Mouse (Mus musculus): ENCODE results near the gene Fam186a. TPM values are rescaled to one million over a fixed set of nuclear protein-coding genes. Genes with fewer than 3 reads are reported as not detected.
"Not testable (repeated sequence)": the region's sequence is repeated elsewhere in the genome, so short reads cannot be mapped to it uniquely, and the experiment has no call there.

The Fam186a gene
- polyA plus RNA-seq, 1 experiment from 2014 or later = not detected

- H3K4me2 ChIP-seq (ENCODE audit: low read length) = no peak overlapping the region
- ATAC-seq = no peak
Observed at GRCm38 (mm10) chr15:99889275-99889874, 77.5 kb downstream of the Fam186a start.

GRCm38 (mm10) chr15:99887130-99887529 lies 79.7 kb downstream of the Fam186a start:
- not testable (repeated sequence) for ATAC-seq; H3K4me1 ChIP-seq (replicated peaks; ENCODE audit: control insufficient read depth, insufficient read depth, low read length); H3K27ac ChIP-seq (ENCODE audit: low read length); H3K36me3 ChIP-seq (ENCODE audit: control insufficient read depth, insufficient read depth); H3K4me3 ChIP-seq (replicated peaks; ENCODE audit: low read length); H3K27me3 ChIP-seq (replicated peaks; ENCODE audit: control insufficient read depth, insufficient read depth, low read length); H3K9me3 ChIP-seq (ENCODE audit: control insufficient read depth, low read length); H3K4me2 ChIP-seq (ENCODE audit: low read length); H3K9ac ChIP-seq (replicated peaks; ENCODE audit: low read depth, low read length)
- 96% methylated on average over 2 of the region's 2 CpGs for WGBS

More at GRCm38 (mm10) chr15:99889275-99889874, 77.5 kb downstream of the Fam186a start:
- WGBS = 23% methylated on average over 8 of the region's 8 CpGs
- H3K27ac ChIP-seq (ENCODE audit: low read length) = no peak overlapping the region
- H3K9ac ChIP-seq (replicated peaks; ENCODE audit: low read depth, low read length) = no peak overlapping the region
- H3K4me1 ChIP-seq (replicated peaks; ENCODE audit: control insufficient read depth, insufficient read depth, low read length) = no peaks in the 10 kb centered on the region; the same call in 1 of the 2 replicates
- H3K4me3 ChIP-seq (replicated peaks; ENCODE audit: low read length) = no peak overlapping the region
- no peaks in the 10 kb centered on the region for H3K9me3 ChIP-seq (ENCODE audit: control insufficient read depth, low read length)
- H3K27me3 ChIP-seq (replicated peaks; ENCODE audit: control insufficient read depth, insufficient read depth, low read length) = no peaks in the 10 kb centered on the region
- H3K36me3 ChIP-seq (ENCODE audit: control insufficient read depth, insufficient read depth) = no peaks in the 10 kb centered on the region

GRCm38 (mm10) chr15:99884038-99884437 lies 82.8 kb downstream of the Fam186a start:
- Histone ChIP-seq H3K27ac (ENCODE audit: low read length) (no peak overlapping the region), H3K36me3 (ENCODE audit: control insufficient read depth, insufficient read depth) (no peaks in the 10 kb centered on the region), H3K27me3 (replicated peaks; ENCODE audit: control insufficient read depth, insufficient read depth, low read length) (no peaks in the 10 kb centered on the region), H3K4me2 (ENCODE audit: low read length) (no peak overlapping the region), H3K4me3 (replicated peaks; ENCODE audit: low read length) (no peak overlapping the region), H3K4me1 (replicated peaks; ENCODE audit: control insufficient read depth, insufficient read depth, low read length) (no peaks in the 10 kb centered on the region), H3K9ac (replicated peaks; ENCODE audit: low read depth, low read length) (no peak overlapping the region), H3K9me3 (ENCODE audit: control insufficient read depth, low read length) (no peaks in the 10 kb centered on the region)
- ATAC-seq = no peak
- 91% methylated on average over 12 of the region's 12 CpGs for whole genome bisulfite sequencing

- H3K27ac ChIP-seq (ENCODE audit: low read length) = no peak overlapping the region
- no peaks in the 10 kb centered on the region for H3K27me3 ChIP-seq (replicated peaks; ENCODE audit: control insufficient read depth, insufficient read depth, low read length)
- peaks cover 14% of the 10 kb centered on the region for H3K4me1 ChIP-seq (replicated peaks; ENCODE audit: control insufficient read depth, insufficient read depth, low read length)
- 92% methylated on average over 5 of the region's 5 CpGs for WGBS
- no peak overlapping the region for H3K4me3 ChIP-seq (replicated peaks; ENCODE audit: low read length)
- no peaks in the 10 kb centered on the region for H3K36me3 ChIP-seq (ENCODE audit: control insufficient read depth, insufficient read depth)
- H3K4me2 ChIP-seq (ENCODE audit: low read length) = no peak overlapping the region
- H3K9me3 ChIP-seq (ENCODE audit: control insufficient read depth, low read length) = no peaks in the 10 kb centered on the region
- no peak overlapping the region for H3K9ac ChIP-seq (replicated peaks; ENCODE audit: low read depth, low read length)
- no peak for ATAC-seq
Observed at GRCm38 (mm10) chr15:99878541-99878940, 88.3 kb downstream of the Fam186a start.

GRCm38 (mm10) chr15:99875334-99875869 lies 91.5 kb downstream of the Fam186a start, which contains the start of gene Lima1:
Gene Lima1, minus strand, starts transcription at chr15:99875456.
- H3K36me3 ChIP-seq (ENCODE audit: control insufficient read depth, insufficient read depth) = no peaks in the 10 kb centered on the region
- WGBS = under 1% methylated on average over 38 of the region's 38 CpGs
- peak; percentile 96 for ATAC-seq
- peaks cover 17% of the 10 kb centered on the region for H3K4me1 ChIP-seq (replicated peaks; ENCODE audit: control insufficient read depth, insufficient read depth, low read length)
- H3K9me3 ChIP-seq (ENCODE audit: control insufficient read depth, low read length) = no peaks in the 10 kb centered on the region; the same call in 1 of the 2 replicates
- peak within 1 kb of the TSS; percentile 80 for H3K4me3 ChIP-seq (replicated peaks; ENCODE audit: low read length)
- no peaks in the 10 kb centered on the region for H3K27me3 ChIP-seq (replicated peaks; ENCODE audit: control insufficient read depth, insufficient read depth, low read length)
- peak within 1 kb of the TSS; percentile 75 for H3K4me2 ChIP-seq (ENCODE audit: low read length)
- H3K27ac ChIP-seq (ENCODE audit: low read length) = 0 out of 2 replicates have a peak within 1 kb of the TSS, but pooled peaks have one; percentile 1
- peak within 1 kb of the TSS; percentile 74 for H3K9ac ChIP-seq (replicated peaks; ENCODE audit: low read depth, low read length)

GRCm38 (mm10) chr15:99874612-99875333 lies 92.1 kb downstream of the Fam186a start:
- peak overlapping the region; percentile 75 for H3K4me2 ChIP-seq (ENCODE audit: low read length)
- peak overlapping the region; percentile 74 for H3K9ac ChIP-seq (replicated peaks; ENCODE audit: low read depth, low read length)
- peak overlapping the region; percentile 80 for H3K4me3 ChIP-seq (replicated peaks; ENCODE audit: low read length)
- no peaks in the 10 kb centered on the region; the same call in 1 of the 2 replicates for H3K9me3 ChIP-seq (ENCODE audit: control insufficient read depth, low read length)
- peaks cover 17% of the 10 kb centered on the region for H3K4me1 ChIP-seq (replicated peaks; ENCODE audit: control insufficient read depth, insufficient read depth, low read length)
- H3K27ac ChIP-seq (ENCODE audit: low read length) = no peak overlapping the region
- 3% methylated on average over 29 of the region's 30 CpGs for WGBS
- no peaks in the 10 kb centered on the region for H3K27me3 ChIP-seq (replicated peaks; ENCODE audit: control insufficient read depth, insufficient read depth, low read length)
- peak; percentile 73 for ATAC-seq
- H3K36me3 ChIP-seq (ENCODE audit: control insufficient read depth, insufficient read depth) = no peaks in the 10 kb centered on the region

- Histone ChIP-seq H3K4me2 (ENCODE audit: low read length) (no peak overlapping the region), H3K27me3 (replicated peaks; ENCODE audit: control insufficient read depth, insufficient read depth, low read length) (no peaks in the 10 kb centered on the region), H3K36me3 (ENCODE audit: control insufficient read depth, insufficient read depth) (no peaks in the 10 kb centered on the region), H3K4me1 (replicated peaks; ENCODE audit: control insufficient read depth, insufficient read depth, low read length) (peaks cover 17% of the 10 kb centered on the region), H3K9me3 (ENCODE audit: control insufficient read depth, low read length) (no peaks in the 10 kb centered on the region; the same call in 1 of the 2 replicates), H3K4me3 (replicated peaks; ENCODE audit: low read length) (no peak overlapping the region), H3K9ac (replicated peaks; ENCODE audit: low read depth, low read length) (no peak overlapping the region), H3K27ac (ENCODE audit: low read length) (no peak overlapping the region)
- 44% methylated on average over 3 of the region's 3 CpGs for WGBS
- ATAC-seq = no peak
Observed at GRCm38 (mm10) chr15:99872543-99872942, 94.3 kb downstream of the Fam186a start.

Other genes with a start within 250 kb of the Fam186a start
- gene Gpd1, start 249.5 kb downstream of the Fam186a start, polyA plus RNA-seq (2015; fragmentation: Nextera tagmentation; extraction: Ambion mirVana) = 2.4 and 2.9 TPM in 2 replicates
- 151 and 164 TPM in 2 replicates for gene Cox14, start 241.4 kb downstream of the Fam186a start, polyA plus RNA-seq (2015; fragmentation: Nextera tagmentation; extraction: Ambion mirVana)
- 74.7 and 77.9 TPM in 2 replicates for gene Cers5, start 194.2 kb downstream of the Fam186a start, polyA plus RNA-seq (2015; fragmentation: Nextera tagmentation; extraction: Ambion mirVana)
- gene Lima1, start 91.6 kb downstream of the Fam186a start, polyA plus RNA-seq (2015; fragmentation: Nextera tagmentation; extraction: Ambion mirVana) = 38.0 and 43.5 TPM in 2 replicates
- 27.4 and 31.5 TPM in 2 replicates for gene Larp4, start 3.0 kb upstream of the Fam186a start, polyA plus RNA-seq (2015; fragmentation: Nextera tagmentation; extraction: Ambion mirVana)
- 19.2 and 21.1 TPM in 2 replicates for gene Dip2b, start 71.6 kb upstream of the Fam186a start, polyA plus RNA-seq (2015; fragmentation: Nextera tagmentation; extraction: Ambion mirVana)

Measured in forebrain, embryonic 16.5 days (tissue).